Mouse (Mus musculus) embryonic facial prominence, embryonic 13.5 days (tissue): Measurements from ENCODE around the gene Slc7a10. TPM values are rescaled to one million over a fixed set of nuclear protein-coding genes. Genes with fewer than 3 reads are reported as not detected.

Experiments
- ATAC-seq: fragments of 200-750 bp; cut with Nextera tagmentation; 2 replicates; pipeline ENCODE4 v1.8.0; 2017; ENCODE audit warnings: low read depth; ENCODE audit not compliant: insufficient number of reproducible peaks, insufficient read depth, low FRiP score, low TSS enrichment
- H3K27ac ChIP-seq: fragments of 300-500 bp; sonication (generic); 2 replicates; pipeline ENCODE4 v1.5.1; 2015; ENCODE audit warnings: moderate library complexity, mild to moderate bottlenecking, inconsistent platforms
- H3K27me3 ChIP-seq: fragments of 300-500 bp; sonication (generic); 2 replicates; pipeline ENCODE4 v1.6.1; 2015; ENCODE audit warnings: mild to moderate bottlenecking, inconsistent platforms
- H3K36me3 ChIP-seq: fragments of 300-500 bp; sonication (generic); 2 replicates; pipeline ENCODE4 v1.6.1; 2015; ENCODE audit warnings: mild to moderate bottlenecking, inconsistent platforms
- H3K4me1 ChIP-seq: fragments of 300-500 bp; sonication (generic); 2 replicates; pipeline ENCODE4 v1.6.1; 2015; ENCODE audit warnings: inconsistent platforms
- H3K4me2 ChIP-seq: fragments of 300-500 bp; sonication (generic); 2 replicates; pipeline ENCODE4 v1.6.1; 2015; ENCODE audit warnings: moderate library complexity, mild to moderate bottlenecking, inconsistent platforms
- H3K4me3 ChIP-seq: fragments of 300-500 bp; sonication (generic); 2 replicates; pipeline ENCODE4 v1.5.1; 2015; ENCODE audit warnings: mild to moderate bottlenecking, inconsistent platforms
- H3K9ac ChIP-seq: fragments of 300-500 bp; sonication (generic); 2 replicates; pipeline ENCODE4 v1.6.1; 2015; ENCODE audit warnings: mild to moderate bottlenecking, inconsistent platforms
- H3K9me3 ChIP-seq: fragments of 300-500 bp; sonication (generic); 2 replicates; pipeline ENCODE4 v1.6.1; 2016; ENCODE audit warnings: inconsistent platforms
- WGBS: fragments of 180-500 bp; shearing (Covaris S2); methylation state at CpG from one replicate; pipeline ENCODE4 v1.1.7; 2015; ENCODE audit warnings: mixed read lengths; 5-methylcytosine and 5-hydroxymethylcytosine counted together
- polyA plus RNA-seq: library from polyadenylated mRNA; unstranded; fragments of >200 nt; fragmentation: Nextera tagmentation; extraction: Ambion mirVana; gene quantifications from 2 replicates; pipeline ENCODE4 v1.2.1, GENCODE M21; 2015

Gene Slc7a10
- polyA plus RNA-seq, 1 experiment from 2014 or later, result 5.5 TPM

GRCm38 (mm10) chr7:35175533-35175932 lies 10.7 kb upstream of the Slc7a10 start:
- 78% methylated on average over 4 of the region's 4 CpGs for WGBS
- no peak for ATAC-seq
- no peak overlapping the region for H3K9ac ChIP-seq

GRCm38 (mm10) chr7:35176412-35177381 lies 9.5 kb upstream of the Slc7a10 start:
- Histone ChIP-seq H3K27me3 (peaks cover 14% of the 10 kb centered on the region), H3K36me3 (no peaks in the 10 kb centered on the region), H3K4me2 (peak overlapping the region; percentile 16; the same call in 1 of the 2 replicates), H3K4me1 (peaks cover 7% of the 10 kb centered on the region; the same call in 1 of the 2 replicates), H3K27ac (no peak overlapping the region), H3K4me3 (no peak overlapping the region), H3K9me3 (no peaks in the 10 kb centered on the region), H3K9ac (no peak overlapping the region)
- 44% methylated on average over 18 of the region's 18 CpGs for WGBS
- no peak for ATAC-seq

More at GRCm38 (mm10) chr7:35175533-35175932, 10.7 kb upstream of the Slc7a10 start:
- H3K9me3 ChIP-seq, result no peaks in the 10 kb centered on the region
- peaks cover 21% of the 10 kb centered on the region for H3K27me3 ChIP-seq
- H3K36me3 ChIP-seq, result no peaks in the 10 kb centered on the region
- H3K4me1 ChIP-seq, result peaks cover 9% of the 10 kb centered on the region; the same call in 1 of the 2 replicates
- no peak overlapping the region for H3K4me3 ChIP-seq
- H3K27ac ChIP-seq, result no peak overlapping the region
- no peak overlapping the region for H3K4me2 ChIP-seq

- peak overlapping the region; percentile 75 for H3K4me2 ChIP-seq
- no peak; the same call in 1 of the 2 replicates for ATAC-seq
- no peaks in the 10 kb centered on the region for H3K36me3 ChIP-seq
- peak overlapping the region; percentile 46 for H3K4me3 ChIP-seq
- H3K27ac ChIP-seq, result no peak overlapping the region
- H3K9ac ChIP-seq, result peak overlapping the region; percentile 62
- H3K4me1 ChIP-seq, result peaks cover 18% of the 10 kb centered on the region
- 3% methylated on average over 54 of the region's 54 CpGs for WGBS
- H3K27me3 ChIP-seq, result peaks cover 62% of the 10 kb centered on the region
- H3K9me3 ChIP-seq, result peaks cover 16% of the 10 kb centered on the region
Measured at GRCm38 (mm10) chr7:35184833-35185724, 1.1 kb upstream of the Slc7a10 start.

GRCm38 (mm10) chr7:35189699-35190098 lies 3.5 kb downstream of the Slc7a10 start:
- Histone ChIP-seq H3K4me1 (peaks cover 26% of the 10 kb centered on the region), H3K4me3 (no peak overlapping the region), H3K27ac (no peak overlapping the region), H3K9ac (no peak overlapping the region), H3K9me3 (no peaks in the 10 kb centered on the region), H3K36me3 (no peaks in the 10 kb centered on the region), H3K4me2 (no peak overlapping the region), H3K27me3 (peaks cover 67% of the 10 kb centered on the region)
- no peak for ATAC-seq
- WGBS, result 52% methylated on average over 5 of the region's 5 CpGs

- ATAC-seq, result no peak
- H3K4me3 ChIP-seq, result no peak overlapping the region
- no peak overlapping the region for H3K27ac ChIP-seq
- no peaks in the 10 kb centered on the region for H3K9me3 ChIP-seq
- no peak overlapping the region for H3K9ac ChIP-seq
- no peak overlapping the region for H3K4me2 ChIP-seq
- H3K27me3 ChIP-seq, result peaks cover 51% of the 10 kb centered on the region
- no peaks in the 10 kb centered on the region for H3K36me3 ChIP-seq
- 8% methylated on average over 2 of the region's 2 CpGs for WGBS
- H3K4me1 ChIP-seq, result peaks cover 11% of the 10 kb centered on the region
Measured at GRCm38 (mm10) chr7:35191276-35191675, 5.1 kb downstream of the Slc7a10 start.

GRCm38 (mm10) chr7:35197022-35197421 lies 10.8 kb downstream of the Slc7a10 start:
- ATAC-seq, result peak; percentile 17; the same call in 1 of the 2 replicates
- 39% methylated on average over 2 of the region's 2 CpGs for WGBS

GRCm38 (mm10) chr7:35198981-35199754 lies 13.0 kb downstream of the Slc7a10 start:
- 92% methylated on average over 12 of the region's 12 CpGs for WGBS
- no peak overlapping the region for H3K27ac ChIP-seq
- H3K9ac ChIP-seq, result no peak overlapping the region
- no peak overlapping the region for H3K4me2 ChIP-seq
- H3K9me3 ChIP-seq, result no peaks in the 10 kb centered on the region
- peaks cover 52% of the 10 kb centered on the region for H3K36me3 ChIP-seq
- H3K27me3 ChIP-seq, result no peaks in the 10 kb centered on the region
- no peak overlapping the region for H3K4me3 ChIP-seq
- H3K4me1 ChIP-seq, result peaks cover 13% of the 10 kb centered on the region
- ATAC-seq, result no peak

More at GRCm38 (mm10) chr7:35197022-35197421, 10.8 kb downstream of the Slc7a10 start:
- no peak overlapping the region for H3K4me2 ChIP-seq
- H3K27ac ChIP-seq, result no peak overlapping the region
- H3K4me3 ChIP-seq, result no peak overlapping the region
- H3K36me3 ChIP-seq, result peaks cover 30% of the 10 kb centered on the region
- peaks cover 2% of the 10 kb centered on the region for H3K27me3 ChIP-seq
- no peak overlapping the region for H3K9ac ChIP-seq
- H3K9me3 ChIP-seq, result no peaks in the 10 kb centered on the region
- peaks cover 13% of the 10 kb centered on the region for H3K4me1 ChIP-seq

GRCm38 (mm10) chr7:35199755-35200154 lies 13.6 kb downstream of the Slc7a10 start:
- H3K4me3 ChIP-seq, result no peak overlapping the region
- no peaks in the 10 kb centered on the region for H3K27me3 ChIP-seq
- ATAC-seq, result no peak
- H3K27ac ChIP-seq, result no peak overlapping the region
- H3K36me3 ChIP-seq, result peaks cover 57% of the 10 kb centered on the region
- H3K9me3 ChIP-seq, result no peaks in the 10 kb centered on the region
- peaks cover 13% of the 10 kb centered on the region for H3K4me1 ChIP-seq
- H3K9ac ChIP-seq, result no peak overlapping the region
- H3K4me2 ChIP-seq, result no peak overlapping the region

- Histone ChIP-seq H3K9me3 (no peaks in the 10 kb centered on the region), H3K9ac (no peak overlapping the region), H3K36me3 (peaks cover 37% of the 10 kb centered on the region), H3K27ac (no peak overlapping the region), H3K4me2 (no peak overlapping the region), H3K4me1 (peaks cover 18% of the 10 kb centered on the region), H3K27me3 (0 out of 2 replicates have a peak, but pooled peaks cover 5% of the 10 kb centered on the region), H3K4me3 (no peak overlapping the region)
- ATAC-seq, result no peak
- 88% methylated on average over 4 of the region's 4 CpGs for WGBS
Measured at GRCm38 (mm10) chr7:35211791-35212190, 25.6 kb downstream of the Slc7a10 start.

GRCm38 (mm10) chr7:35214442-35215222 lies 28.4 kb downstream of the Slc7a10 start:
- Histone ChIP-seq H3K36me3 (peaks cover 31% of the 10 kb centered on the region), H3K9ac (peak overlapping the region; percentile 83), H3K4me2 (peak overlapping the region; percentile 81), H3K27me3 (0 out of 2 replicates have a peak, but pooled peaks cover 5% of the 10 kb centered on the region), H3K9me3 (no peaks in the 10 kb centered on the region), H3K4me1 (peaks cover 18% of the 10 kb centered on the region), H3K27ac (peak overlapping the region; percentile 22), H3K4me3 (peak overlapping the region; percentile 78)
- under 1% methylated on average over 51 of the region's 79 CpGs for WGBS
- ATAC-seq, result peak; percentile 35; the same call in 1 of the 2 replicates
